Mouse (Mus musculus) C2C12 (cell line): Measurements from ENCODE around the gene Ptpro.

ENCODE experiments used
- CEBPB ChIP-seq: IDR thresholded peaks from one replicate; pipeline ENCODE4 v1.6.1; 2011; ENCODE audit warnings: low read depth, mild to moderate bottlenecking, control low read depth, moderate library complexity
- CTCF ChIP-seq: IDR thresholded peaks from one replicate; pipeline ENCODE4 v1.5.1; 2011; ENCODE audit not compliant: control insufficient read depth, insufficient read depth, insufficient read length
- FOSL1 ChIP-seq: IDR thresholded peaks from one replicate; pipeline ENCODE4 v1.8.0; 2011; ENCODE audit warnings: mild to moderate bottlenecking, low read length; ENCODE audit not compliant: poor library complexity, insufficient read depth, severe bottlenecking
- MAX ChIP-seq: IDR thresholded peaks from one replicate; pipeline ENCODE4 v1.6.1; 2011; ENCODE audit warnings: mild to moderate bottlenecking, control low read depth
- MYOD1 ChIP-seq: IDR thresholded peaks from one replicate; pipeline ENCODE4 v1.6.1; 2011; ENCODE audit warnings: low read depth; ENCODE audit not compliant: control insufficient read depth, insufficient read length
- MYOG ChIP-seq: IDR thresholded peaks from one replicate; pipeline ENCODE4 v1.6.1; 2011; ENCODE audit not compliant: control insufficient read depth, insufficient read length; ENCODE audit errors: extremely low read depth
- USF1 ChIP-seq: IDR thresholded peaks from one replicate; pipeline ENCODE4 v1.6.1; 2011; ENCODE audit warnings: low read depth, mild to moderate bottlenecking, control low read depth, moderate library complexity

- TF ChIP-seq CTCF (no peak), MAX (no peak), MYOD1 (no peak), MYOG (no peak), USF1 (no peak), CEBPB (no peak), FOSL1 (no peak)
Measured at GRCm38 (mm10) chr6:137503009-137503408, 250.9 kb downstream of the Ptpro start.
